Mouse (Mus musculus): ENCODE measurements around the gene Vps54.

- no peak for TF ChIP-seq CTCF (IDR thresholded peaks at IDR 0.05; ENCODE audit: control insufficient read depth, insufficient read depth, insufficient read length)
- no peak for TF ChIP-seq MAX (IDR thresholded peaks at IDR 0.05)
- TF ChIP-seq MYOG (IDR thresholded peaks at IDR 0.05; ENCODE audit: control insufficient read depth, extremely low read depth, insufficient read length): no peak
- TF ChIP-seq MYOD1 (IDR thresholded peaks at IDR 0.05; ENCODE audit: control insufficient read depth, insufficient read length, low read depth): no peak
- TF ChIP-seq USF1 (IDR thresholded peaks at IDR 0.05; ENCODE audit: low read depth): no peak
Observed at GRCm38 (mm10) chr11:21217419-21217818, 21.7 kb upstream of the Vps54 start.

Data from C2C12 (cell line).